In the genomic region with DNA sequence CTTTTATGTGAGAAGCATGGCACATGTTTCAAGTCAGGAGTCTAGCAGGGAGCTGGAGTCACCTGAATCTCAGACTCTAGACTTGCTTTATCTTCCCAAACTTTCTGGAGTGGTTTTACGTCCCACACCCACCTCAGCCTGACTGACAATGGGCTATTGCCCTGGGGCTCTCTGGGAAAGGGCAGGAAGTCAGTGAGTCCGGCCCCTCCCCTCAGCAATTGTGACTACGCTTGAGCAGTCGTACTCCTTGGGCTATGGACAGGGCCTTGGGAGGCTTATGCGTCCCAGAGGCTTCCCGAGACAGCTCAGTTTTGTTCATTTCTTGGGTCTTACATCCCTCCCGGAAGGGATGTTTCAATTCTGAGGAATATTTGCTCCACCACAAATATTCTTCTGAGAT, we compare ENCODE assay signal across 22 mouse cellular contexts. TPM values are rescaled to one million over a fixed set of nuclear protein-coding genes. Genes with fewer than 3 reads are reported as not detected.
"Had no signal": no experiment of that assay in that cellular context is flagged by ENCODE, and none has a peak within 500 bp of the region (broad histone marks: within the 10 kb centered on the region; RNA-seq: fewer than 3 reads in every experiment).

No protein-coding gene starts in this region.

- H3K9me3 ChIP-seq: kidney, embryonic 15.5 days; limb, embryonic 10.5 days; limb, embryonic 13.5 days; liver, embryonic 12.5 days; liver, embryonic 15.5 days; lung, embryonic 15.5 days; midbrain, embryonic 12.5 days; neural tube, embryonic 13.5 days had no signal

- H3K4me2 ChIP-seq: kidney, embryonic 15.5 days; limb, embryonic 13.5 days; liver, embryonic 12.5 days; liver, embryonic 15.5 days; lung, embryonic 15.5 days; midbrain, embryonic 12.5 days; neural tube, embryonic 13.5 days had no signal

- H3K4me3 ChIP-seq: kidney, embryonic 15.5 days; limb, embryonic 10.5 days; limb, embryonic 13.5 days; liver, embryonic 12.5 days; liver, embryonic 15.5 days; lung, embryonic 15.5 days; midbrain, embryonic 12.5 days; myocyte; neural tube, embryonic 13.5 days had no signal

- H3K27ac ChIP-seq: kidney, embryonic 15.5 days; limb, embryonic 13.5 days; liver, embryonic 12.5 days; liver, embryonic 15.5 days; lung, embryonic 15.5 days; midbrain, embryonic 12.5 days; neural tube, embryonic 13.5 days had no signal

- H3K9ac ChIP-seq: kidney, embryonic 15.5 days; limb, embryonic 13.5 days; liver, embryonic 12.5 days; liver, embryonic 15.5 days; lung, embryonic 15.5 days; midbrain, embryonic 12.5 days; neural tube, embryonic 13.5 days had no signal

- H3K36me3 ChIP-seq: kidney, embryonic 15.5 days; limb, embryonic 10.5 days; limb, embryonic 13.5 days; liver, embryonic 12.5 days; liver, embryonic 15.5 days; lung, embryonic 15.5 days; midbrain, embryonic 12.5 days; neural tube, embryonic 13.5 days had no signal

- DNase-seq: kidney, adult 8-10 months; kidney, postnatal 10 days; kidney, postnatal 36 days; liver; lung, adult 18-20 months; lung, postnatal 10 days; lung, postnatal 4 days; thymus, adult 2 months; thymus, postnatal 14 days; thymus, postnatal 4 days had no signal

- H3K27me3 ChIP-seq: kidney, embryonic 15.5 days; limb, embryonic 13.5 days; lung, embryonic 15.5 days; neural tube, embryonic 13.5 days had no signal

- ATAC-seq: liver, embryonic 12.5 days; midbrain, embryonic 16.5 days had no signal

RNA-seq across cellular contexts. Expression of gene Haao, which starts 17.6 kb away (rescaled TPM):
- total RNA-seq: layer of hippocampus, postnatal 14 days; left cerebral cortex, postnatal 25 days had no signal
- polyA plus RNA-seq: myocyte; neural tube, embryonic 13.5 days had no signal
